Mouse (Mus musculus) stomach, postnatal 0 days (tissue): ENCODE results near the gene Tomm6.

Experiments
- CTCF ChIP-seq: IDR thresholded peaks from 2 replicates; pipeline ENCODE4 v1.5.1; 2016; ENCODE audit warnings: antibody characterized with exemption, low read depth, mild to moderate bottlenecking, moderate library complexity
- EP300 ChIP-seq: optimal IDR thresholded peaks from 2 replicates; pipeline ENCODE3; 2016; ENCODE audit warnings: antibody characterized with exemption

DNA sequence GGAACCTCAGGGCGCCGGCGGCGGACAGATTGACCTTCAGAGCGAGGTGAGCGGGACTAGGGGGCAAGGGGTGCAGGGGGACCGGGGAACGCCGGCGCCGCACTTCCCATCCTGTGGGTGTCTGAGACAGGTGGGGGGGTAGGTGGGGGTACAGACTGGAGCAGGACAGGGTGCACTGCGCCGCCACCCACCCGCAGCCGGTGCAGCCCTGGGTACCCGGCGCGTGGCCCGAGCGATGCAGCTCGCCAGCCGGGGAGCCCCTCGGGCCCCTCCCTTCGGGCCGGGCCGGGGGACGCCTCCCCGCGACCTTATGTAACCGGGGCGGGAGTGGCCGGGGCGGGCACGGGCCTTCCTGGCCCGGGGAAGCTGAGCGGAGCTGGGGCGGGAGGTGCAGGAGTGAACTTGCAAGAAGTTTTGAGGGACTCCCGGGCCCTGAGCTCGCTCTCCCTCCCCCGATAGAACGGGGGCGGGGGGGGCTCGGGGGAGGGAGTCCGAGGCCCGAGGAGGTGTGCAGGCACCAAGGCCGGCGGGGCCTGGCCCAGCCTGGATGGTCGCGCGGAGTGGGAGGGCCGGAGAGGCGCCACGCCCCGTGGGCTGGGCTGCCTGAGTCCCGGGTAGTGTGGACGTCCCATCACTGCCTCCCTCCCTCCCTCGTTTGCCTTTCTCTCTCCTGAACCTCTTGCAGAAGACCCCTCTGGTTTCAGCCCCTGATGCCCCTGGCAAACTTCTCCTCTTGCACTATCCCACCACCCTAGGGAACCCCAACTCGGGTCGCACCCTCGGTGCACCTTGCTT is 49.3 kb upstream of the Tomm6 start:
- TF ChIP-seq CTCF (no peak), EP300 (no peak)
